Mouse (Mus musculus): ENCODE data around the gene Shisa5. TPM values are rescaled to one million over a fixed set of nuclear protein-coding genes. Genes with fewer than 3 reads are reported as not detected.

The Shisa5 gene
- polyA plus RNA-seq (2014; fragmentation: Illumina TruSeq; extraction: RNeasy Lipid Tissue Mini Kit (QIAGEN cat#74804); ENCODE audit: low read depth, low replicate concordance), result 22.6 TPM

DNA sequence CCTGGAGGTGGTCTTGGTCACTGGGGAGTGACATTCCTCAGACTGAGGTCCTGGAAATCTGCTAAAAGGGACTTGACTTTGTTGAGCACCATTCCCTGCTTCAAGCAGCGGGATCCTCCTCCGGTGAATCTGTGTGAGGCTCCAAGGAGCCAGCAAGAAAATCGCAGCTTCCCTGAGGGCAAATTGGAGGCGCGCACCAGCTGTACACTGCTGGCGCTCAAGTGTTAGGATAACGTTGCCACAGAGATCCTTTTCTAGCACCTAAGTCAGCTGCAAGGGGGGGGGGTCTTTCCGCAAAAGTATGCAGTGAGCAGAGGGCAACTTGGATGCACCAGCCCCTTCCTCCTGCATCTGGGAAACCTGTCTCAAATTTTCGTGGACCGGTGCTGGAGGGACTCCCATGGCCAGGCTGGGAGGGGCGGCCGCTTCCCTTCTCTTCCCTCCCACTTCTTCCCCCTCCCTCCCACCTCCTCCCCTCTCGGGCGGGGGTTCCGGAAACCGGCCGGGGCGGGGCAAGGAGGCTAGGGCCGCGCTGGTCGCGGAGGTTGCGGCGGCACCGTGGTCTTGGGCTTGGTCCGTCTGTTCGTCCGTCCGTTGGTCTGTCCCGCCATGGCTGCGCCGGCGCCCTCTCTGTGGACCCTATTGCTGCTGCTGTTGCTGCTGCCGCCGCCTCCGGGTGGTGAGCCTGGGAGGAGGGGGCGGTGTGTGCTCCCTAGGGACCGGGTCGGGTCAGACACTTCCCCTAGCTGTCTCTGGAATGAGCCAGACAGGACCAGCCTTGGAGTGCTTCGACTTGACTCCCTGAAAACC, at the start of gene Shisa5:
Shisa5 (plus strand) TSS at position 480 of the 810 bp plus-strand sequence.

DNA sequence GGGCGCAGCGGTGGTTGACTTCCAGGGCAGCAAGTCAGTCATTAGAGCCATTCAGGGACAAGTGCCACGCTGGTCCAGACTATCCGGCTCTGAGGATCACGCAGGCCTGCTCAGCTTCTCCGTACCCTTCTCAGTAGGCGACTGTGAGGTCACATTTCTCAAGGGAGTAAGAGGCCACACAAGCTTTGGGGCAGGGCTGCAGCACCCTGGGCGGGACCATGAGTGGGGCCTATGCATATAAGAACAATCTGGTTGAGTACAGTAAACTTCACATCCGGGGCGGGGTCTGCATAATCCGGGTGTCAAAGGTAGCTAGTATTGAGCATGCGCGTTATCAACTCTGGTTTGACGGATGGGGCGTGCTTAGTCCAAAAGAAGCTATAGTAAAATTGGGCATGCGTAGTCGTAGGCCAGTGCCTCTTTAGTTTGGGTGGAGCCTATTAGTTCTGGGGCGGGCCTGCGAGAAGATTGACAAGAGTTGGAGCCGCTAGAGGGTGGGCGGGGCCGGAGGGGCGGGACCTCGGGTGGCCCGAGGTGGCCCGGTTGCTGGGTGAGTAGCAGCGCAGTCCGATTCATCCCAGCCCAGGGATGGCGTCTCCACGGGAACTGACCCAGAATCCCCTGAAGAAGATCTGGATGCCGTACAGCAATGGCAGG, 46.8 kb upstream of the Shisa5 start, which contains the start of gene Pfkfb4:
Pfkfb4 (plus strand) TSS at position 351 of the 657 bp plus-strand sequence.

DNA sequence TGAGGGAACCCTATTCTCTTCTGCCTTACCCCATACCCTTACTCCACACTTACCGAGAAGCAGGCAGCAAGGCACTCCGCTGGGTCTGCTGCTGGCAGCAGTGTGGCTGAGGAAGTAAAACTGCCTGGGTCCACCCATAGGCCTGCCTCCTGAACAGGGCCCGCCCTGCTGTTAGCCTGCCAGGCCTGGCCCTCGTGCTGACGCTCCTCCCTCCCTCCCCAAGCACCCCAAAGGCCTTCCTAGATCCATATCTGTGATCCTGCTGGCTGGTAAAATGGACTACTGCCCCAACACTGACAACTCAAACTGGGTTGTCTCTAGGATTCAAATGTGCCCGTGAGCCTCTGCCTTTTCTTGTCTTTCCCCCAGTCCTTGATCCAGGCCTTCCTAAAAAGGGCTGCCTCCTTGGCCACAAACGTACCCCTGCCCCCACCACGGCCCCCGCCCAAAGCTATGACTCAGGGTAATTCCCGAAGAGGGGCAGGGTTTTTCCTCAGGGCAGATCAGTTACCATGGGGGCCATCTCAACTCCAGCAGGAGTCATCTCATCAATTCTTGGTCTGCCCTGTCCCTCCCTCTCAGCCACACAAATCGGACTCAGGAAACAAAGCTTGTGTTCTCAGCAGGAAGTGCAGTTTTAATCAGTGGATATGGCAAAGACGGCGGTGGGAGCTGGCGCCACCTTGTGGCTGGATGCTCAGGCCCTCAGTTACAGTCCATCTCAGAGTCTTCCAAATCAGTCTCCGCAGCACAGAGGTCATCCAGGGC, 21.0 kb downstream of the Shisa5 start, which contains the start of gene Trex1:
Trex1 (minus strand) TSS at position 599 of the 768 bp plus-strand sequence.

DNA sequence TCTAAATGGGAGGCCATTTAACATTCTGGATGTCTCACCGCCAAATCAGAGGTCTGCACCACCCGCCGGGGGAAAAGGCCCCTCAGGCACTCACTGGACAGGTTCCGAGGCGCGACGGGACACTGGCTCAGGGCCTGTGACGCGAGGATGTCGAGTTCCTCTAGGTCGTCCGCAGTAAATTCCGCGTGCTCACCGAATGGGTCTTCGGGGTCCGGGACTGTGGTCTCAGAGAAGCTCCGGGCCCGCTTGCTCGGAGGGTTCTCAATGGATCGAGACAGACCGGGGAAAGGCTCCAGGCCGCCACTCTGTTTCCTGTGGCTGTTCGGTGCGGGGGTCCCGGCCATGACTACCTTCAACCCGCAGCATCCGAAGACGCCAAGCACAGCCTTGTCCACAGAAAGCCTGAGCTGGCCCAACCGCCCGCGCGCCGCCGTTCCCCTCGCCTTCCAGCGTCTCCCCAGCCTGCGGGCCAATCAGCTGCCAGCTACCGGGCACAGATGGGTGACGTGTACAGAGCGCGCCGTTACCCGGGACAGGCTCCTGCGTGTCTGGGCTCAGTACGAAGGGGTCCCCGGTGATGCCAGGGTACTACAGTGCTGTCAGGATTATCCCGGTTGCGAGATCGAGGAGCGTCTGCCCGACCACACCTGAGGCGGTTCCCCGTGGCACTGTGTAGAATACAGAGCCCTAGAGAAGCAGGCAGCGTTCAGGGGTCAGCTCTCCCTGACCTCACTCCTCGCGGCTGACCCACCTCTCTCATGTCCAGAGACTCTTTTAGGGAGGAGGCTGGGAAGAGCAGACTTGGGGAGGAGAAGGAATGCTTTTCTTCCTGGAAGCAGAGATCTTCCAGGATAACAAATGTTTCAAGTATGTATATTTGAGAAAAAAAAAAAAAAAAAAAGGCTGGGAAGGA, 35.6 kb downstream of the Shisa5 start, which contains the start of gene Atrip:
Atrip (minus strand) TSS at position 464 of the 913 bp plus-strand sequence.

DNA sequence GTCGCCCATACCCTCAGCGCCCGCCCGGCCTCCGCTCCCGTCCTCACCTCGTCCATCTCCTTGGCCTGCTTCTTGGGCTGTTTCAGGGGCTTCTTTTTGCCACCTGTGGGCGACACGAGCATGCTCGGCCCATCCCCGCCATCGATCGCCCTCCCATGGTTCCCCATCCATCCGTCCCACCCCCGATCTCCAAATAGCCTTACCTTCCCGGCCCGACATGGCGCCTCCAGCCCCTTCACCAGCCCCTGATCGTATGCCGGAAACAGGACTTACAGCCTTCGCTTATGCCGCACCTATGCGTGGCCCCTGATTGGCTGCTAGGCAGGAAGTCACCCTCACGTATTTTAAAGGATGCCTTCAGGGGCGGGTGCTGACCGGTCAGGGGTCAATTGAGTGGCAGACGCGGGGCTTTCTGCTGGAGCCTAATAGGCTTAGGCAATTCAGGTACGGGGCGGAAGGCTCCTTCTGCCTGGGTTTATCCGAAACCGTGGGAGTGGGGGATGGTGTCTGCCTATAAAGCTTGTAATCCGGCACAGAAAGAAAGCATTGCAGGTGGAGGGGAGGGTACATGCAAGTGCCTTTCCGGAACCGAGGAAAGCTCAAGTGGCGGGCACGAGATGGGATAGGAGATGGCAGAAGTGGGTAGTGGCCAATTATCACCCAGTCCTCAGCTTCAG, 43.9 kb downstream of the Shisa5 start, which contains the start of the genes Ccdc51 and Tma7:
Ccdc51 (plus strand) TSS at position 370 of the 677 bp plus-strand sequence.
Tma7 (minus strand) TSS at position 464 of the 677 bp plus-strand sequence.

DNA sequence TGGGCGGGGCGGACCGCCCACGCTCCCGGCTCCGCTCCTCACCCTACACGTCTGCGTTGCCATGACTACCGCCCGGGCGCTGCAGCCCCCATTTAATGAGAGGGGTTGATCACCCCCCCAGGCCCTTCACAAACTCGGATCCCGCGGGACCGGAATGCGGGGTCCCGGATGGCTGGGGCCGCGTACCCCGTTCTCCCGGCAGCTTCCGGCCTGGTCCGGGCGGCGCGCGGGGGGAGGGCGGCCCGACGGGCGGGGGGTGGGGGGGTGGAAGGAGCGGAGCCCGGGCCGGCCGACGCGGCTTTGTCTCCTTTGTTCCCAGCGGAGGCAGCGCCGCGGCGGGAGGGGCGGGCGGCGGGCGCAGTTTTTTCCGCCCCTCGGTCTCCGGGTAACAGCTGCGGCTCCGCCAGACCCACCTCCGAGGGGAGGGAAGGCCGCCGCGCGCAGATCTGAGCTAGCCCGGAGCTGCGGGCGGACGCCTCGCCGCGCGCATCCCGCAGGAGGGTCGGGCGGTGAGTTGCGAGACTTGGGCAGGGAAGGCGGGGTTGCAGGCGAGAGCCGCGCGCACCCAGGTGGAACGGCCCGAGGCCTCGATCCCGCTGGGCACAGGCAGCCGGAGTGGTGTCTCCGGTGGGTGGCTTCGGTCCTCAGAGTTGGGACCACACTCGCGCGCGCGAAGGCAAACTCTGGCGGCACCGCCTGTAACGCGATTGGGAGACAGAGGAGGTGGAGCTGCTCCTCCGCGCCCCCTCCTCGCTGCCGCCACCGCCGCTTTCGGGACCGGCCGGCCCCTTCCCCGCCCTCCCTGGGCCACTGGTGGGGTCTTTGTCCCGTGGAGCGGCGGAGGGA, 57.0 kb downstream of the Shisa5 start, which contains the start of gene Plxnb1:
Plxnb1 (plus strand) TSS at position 253 of the 846 bp plus-strand sequence.

Other genes starting within 250 kb of the Shisa5 start
- gene Nckipsd, start 230.2 kb upstream of the Shisa5 start, polyA plus RNA-seq (2014; fragmentation: Illumina TruSeq; extraction: RNeasy Lipid Tissue Mini Kit (QIAGEN cat#74804); ENCODE audit: low read depth, low replicate concordance), result 0.16 TPM
- not detected for gene Celsr3, start 212.2 kb upstream of the Shisa5 start, polyA plus RNA-seq (2014; fragmentation: Illumina TruSeq; extraction: RNeasy Lipid Tissue Mini Kit (QIAGEN cat#74804); ENCODE audit: low read depth, low replicate concordance)
- 0.40 TPM for gene Slc26a6, start 185.3 kb upstream of the Shisa5 start, polyA plus RNA-seq (2014; fragmentation: Illumina TruSeq; extraction: RNeasy Lipid Tissue Mini Kit (QIAGEN cat#74804); ENCODE audit: low read depth, low replicate concordance)
- gene Tmem89, start 123.9 kb upstream of the Shisa5 start, polyA plus RNA-seq (2014; fragmentation: Illumina TruSeq; extraction: RNeasy Lipid Tissue Mini Kit (QIAGEN cat#74804); ENCODE audit: low read depth, low replicate concordance), result not detected
- 108 TPM for gene Uqcrc1, start 101.9 kb upstream of the Shisa5 start, polyA plus RNA-seq (2014; fragmentation: Illumina TruSeq; extraction: RNeasy Lipid Tissue Mini Kit (QIAGEN cat#74804); ENCODE audit: low read depth, low replicate concordance)
- not detected for gene Col7a1, start 85.0 kb upstream of the Shisa5 start, polyA plus RNA-seq (2014; fragmentation: Illumina TruSeq; extraction: RNeasy Lipid Tissue Mini Kit (QIAGEN cat#74804); ENCODE audit: low read depth, low replicate concordance)
- not detected for gene Ucn2, start 52.6 kb upstream of the Shisa5 start, polyA plus RNA-seq (2014; fragmentation: Illumina TruSeq; extraction: RNeasy Lipid Tissue Mini Kit (QIAGEN cat#74804); ENCODE audit: low read depth, low replicate concordance)
- gene Pfkfb4, start 46.8 kb upstream of the Shisa5 start, polyA plus RNA-seq (2014; fragmentation: Illumina TruSeq; extraction: RNeasy Lipid Tissue Mini Kit (QIAGEN cat#74804); ENCODE audit: low read depth, low replicate concordance), result 0.12 TPM
- gene Trex1, start 21.2 kb downstream of the Shisa5 start, polyA plus RNA-seq (2014; fragmentation: Illumina TruSeq; extraction: RNeasy Lipid Tissue Mini Kit (QIAGEN cat#74804); ENCODE audit: low read depth, low replicate concordance), result not detected
- gene Atrip, start 35.6 kb downstream of the Shisa5 start, polyA plus RNA-seq (2014; fragmentation: Illumina TruSeq; extraction: RNeasy Lipid Tissue Mini Kit (QIAGEN cat#74804); ENCODE audit: low read depth, low replicate concordance), result 5.9 TPM
- 2.2 TPM for gene Ccdc51, start 43.9 kb downstream of the Shisa5 start, polyA plus RNA-seq (2014; fragmentation: Illumina TruSeq; extraction: RNeasy Lipid Tissue Mini Kit (QIAGEN cat#74804); ENCODE audit: low read depth, low replicate concordance)
- 539 TPM for gene Tma7, start 44.0 kb downstream of the Shisa5 start, polyA plus RNA-seq (2014; fragmentation: Illumina TruSeq; extraction: RNeasy Lipid Tissue Mini Kit (QIAGEN cat#74804); ENCODE audit: low read depth, low replicate concordance)
- 1.0 TPM for gene Plxnb1, start 56.8 kb downstream of the Shisa5 start, polyA plus RNA-seq (2014; fragmentation: Illumina TruSeq; extraction: RNeasy Lipid Tissue Mini Kit (QIAGEN cat#74804); ENCODE audit: low read depth, low replicate concordance)
- not detected for gene Fbxw21, start 123.5 kb downstream of the Shisa5 start, polyA plus RNA-seq (2014; fragmentation: Illumina TruSeq; extraction: RNeasy Lipid Tissue Mini Kit (QIAGEN cat#74804); ENCODE audit: low read depth, low replicate concordance)
- not detected for gene Fbxw13, start 157.4 kb downstream of the Shisa5 start, polyA plus RNA-seq (2014; fragmentation: Illumina TruSeq; extraction: RNeasy Lipid Tissue Mini Kit (QIAGEN cat#74804); ENCODE audit: low read depth, low replicate concordance)
- gene Fbxw20, start 196.2 kb downstream of the Shisa5 start, polyA plus RNA-seq (2014; fragmentation: Illumina TruSeq; extraction: RNeasy Lipid Tissue Mini Kit (QIAGEN cat#74804); ENCODE audit: low read depth, low replicate concordance), result not detected
- not detected for gene Fbxw14, start 249.1 kb downstream of the Shisa5 start, polyA plus RNA-seq (2014; fragmentation: Illumina TruSeq; extraction: RNeasy Lipid Tissue Mini Kit (QIAGEN cat#74804); ENCODE audit: low read depth, low replicate concordance)

Measured in kidney, adult 10 weeks (tissue).